Mouse (Mus musculus): ENCODE data around the gene Mogat2. TPM values are rescaled to one million over a fixed set of nuclear protein-coding genes. Genes with fewer than 3 reads are reported as not detected.

Mogat2 gene
- polyA plus RNA-seq, 1 experiment: 0.21 TPM

GRCm38 (mm10) chr7:99199451-99200175, 38.8 kb downstream of the Mogat2 start:
- 62% methylated on average over 9 of the region's 9 CpGs for WGBS
- DNase-seq (ENCODE audit: low read depth in 1 of 2, low spot score in 2 of 2): no peak
- H3K27me3 ChIP-seq (ENCODE audit: control insufficient read depth, insufficient read depth, low read length): no peaks in the 10 kb centered on the region

GRCm38 (mm10) chr7:99198811-99199210, 39.6 kb downstream of the Mogat2 start:
- Histone ChIP-seq H3K27me3 (ENCODE audit: control insufficient read depth, insufficient read depth, low read length) (no peaks in the 10 kb centered on the region), H3K4me3 (ENCODE audit: extremely low read depth, insufficient read depth, insufficient read length) (no peak overlapping the region), H3K27ac (ENCODE audit: insufficient read depth, low read length) (no peak overlapping the region), H3K36me3 (ENCODE audit: control insufficient read depth, insufficient read depth, low read length) (no peaks in the 10 kb centered on the region), H3K4me1 (ENCODE audit: control insufficient read depth, insufficient read depth, insufficient read length) (no peaks in the 10 kb centered on the region)
- WGBS: 91% methylated on average over 2 of the region's 2 CpGs
- TF ChIP-seq POLR2A (IDR thresholded peaks at IDR 0.05; ENCODE audit: low read depth, low read length) (no peak), CTCF (IDR thresholded peaks at IDR 0.05; ENCODE audit: extremely low read depth, insufficient read depth, insufficient read length, insufficient replicate concordance) (no peak)
- no peak for DNase-seq (ENCODE audit: low read depth in 1 of 2, low spot score in 2 of 2)

More at GRCm38 (mm10) chr7:99199451-99200175, 38.8 kb downstream of the Mogat2 start:
- H3K36me3 ChIP-seq (ENCODE audit: control insufficient read depth, insufficient read depth, low read length): no peaks in the 10 kb centered on the region
- H3K4me3 ChIP-seq (ENCODE audit: extremely low read depth, insufficient read depth, insufficient read length): no peak overlapping the region
- no peaks in the 10 kb centered on the region for H3K4me1 ChIP-seq (ENCODE audit: control insufficient read depth, insufficient read depth, insufficient read length)
- no peak overlapping the region for H3K27ac ChIP-seq (ENCODE audit: insufficient read depth, low read length)
- TF ChIP-seq CTCF (IDR thresholded peaks at IDR 0.05; ENCODE audit: extremely low read depth, insufficient read depth, insufficient read length, insufficient replicate concordance) (no peak), POLR2A (IDR thresholded peaks at IDR 0.05; ENCODE audit: low read depth, low read length) (no peak)

- 77% methylated on average over 2 of the region's 2 CpGs for WGBS
- Histone ChIP-seq H3K27me3 (ENCODE audit: control insufficient read depth, insufficient read depth, low read length) (no peaks in the 10 kb centered on the region), H3K4me3 (ENCODE audit: extremely low read depth, insufficient read depth, insufficient read length) (no peak overlapping the region), H3K4me1 (ENCODE audit: control insufficient read depth, insufficient read depth, insufficient read length) (no peaks in the 10 kb centered on the region), H3K27ac (ENCODE audit: insufficient read depth, low read length) (no peak overlapping the region), H3K36me3 (ENCODE audit: control insufficient read depth, insufficient read depth, low read length) (no peaks in the 10 kb centered on the region)
- DNase-seq (ENCODE audit: low read depth in 1 of 2, low spot score in 2 of 2): no peak
- TF ChIP-seq POLR2A (IDR thresholded peaks at IDR 0.05; ENCODE audit: low read depth, low read length) (no peak), CTCF (IDR thresholded peaks at IDR 0.05; ENCODE audit: extremely low read depth, insufficient read depth, insufficient read length, insufficient replicate concordance) (no peak)
These were observed 43.9 kb downstream of the Mogat2 start for GRCm38 (mm10) chr7:99194511-99194910.

- DNase-seq (ENCODE audit: low read depth in 1 of 2, low spot score in 2 of 2): no peak
- no peak overlapping the region for H3K4me3 ChIP-seq (ENCODE audit: extremely low read depth, insufficient read depth, insufficient read length)
- H3K4me1 ChIP-seq (ENCODE audit: control insufficient read depth, insufficient read depth, insufficient read length): no peaks in the 10 kb centered on the region
- WGBS: 85% methylated on average over 4 of the region's 4 CpGs
- H3K27ac ChIP-seq (ENCODE audit: insufficient read depth, low read length): no peak overlapping the region
- no peak for TF ChIP-seq CTCF (IDR thresholded peaks at IDR 0.05; ENCODE audit: extremely low read depth, insufficient read depth, insufficient read length, insufficient replicate concordance)
- no peak for TF ChIP-seq POLR2A (IDR thresholded peaks at IDR 0.05; ENCODE audit: low read depth, low read length)
- no peaks in the 10 kb centered on the region for H3K36me3 ChIP-seq (ENCODE audit: control insufficient read depth, insufficient read depth, low read length)
- no peaks in the 10 kb centered on the region for H3K27me3 ChIP-seq (ENCODE audit: control insufficient read depth, insufficient read depth, low read length)
These were observed 44.5 kb downstream of the Mogat2 start for GRCm38 (mm10) chr7:99193926-99194325.

- Histone ChIP-seq H3K4me1 (ENCODE audit: control insufficient read depth, insufficient read depth, insufficient read length) (no peaks in the 10 kb centered on the region), H3K4me3 (ENCODE audit: extremely low read depth, insufficient read depth, insufficient read length) (no peak overlapping the region), H3K27ac (ENCODE audit: insufficient read depth, low read length) (no peak overlapping the region), H3K27me3 (ENCODE audit: control insufficient read depth, insufficient read depth, low read length) (no peaks in the 10 kb centered on the region), H3K36me3 (ENCODE audit: control insufficient read depth, insufficient read depth, low read length) (no peaks in the 10 kb centered on the region)
- TF ChIP-seq POLR2A (IDR thresholded peaks at IDR 0.05; ENCODE audit: low read depth, low read length) (no peak), CTCF (IDR thresholded peaks at IDR 0.05; ENCODE audit: extremely low read depth, insufficient read depth, insufficient read length, insufficient replicate concordance) (no peak)
- no peak for DNase-seq (ENCODE audit: low read depth in 1 of 2, low spot score in 2 of 2)
These were observed 47.0 kb downstream of the Mogat2 start for GRCm38 (mm10) chr7:99191411-99191810.

GRCm38 (mm10) chr7:99189885-99190284, 48.5 kb downstream of the Mogat2 start:
- H3K27ac ChIP-seq (ENCODE audit: insufficient read depth, low read length): no peak overlapping the region
- WGBS: 46% methylated on average over 5 of the region's 5 CpGs
- H3K4me1 ChIP-seq (ENCODE audit: control insufficient read depth, insufficient read depth, insufficient read length): no peaks in the 10 kb centered on the region
- no peaks in the 10 kb centered on the region for H3K27me3 ChIP-seq (ENCODE audit: control insufficient read depth, insufficient read depth, low read length)
- H3K4me3 ChIP-seq (ENCODE audit: extremely low read depth, insufficient read depth, insufficient read length): no peak overlapping the region
- H3K36me3 ChIP-seq (ENCODE audit: control insufficient read depth, insufficient read depth, low read length): no peaks in the 10 kb centered on the region
- TF ChIP-seq POLR2A (IDR thresholded peaks at IDR 0.05; ENCODE audit: low read depth, low read length) (no peak), CTCF (IDR thresholded peaks at IDR 0.05; ENCODE audit: extremely low read depth, insufficient read depth, insufficient read length, insufficient replicate concordance) (no peak)
- DNase-seq (ENCODE audit: low read depth in 1 of 2, low spot score in 2 of 2): no peak

- Histone ChIP-seq H3K4me3 (ENCODE audit: extremely low read depth, insufficient read depth, insufficient read length) (no peak overlapping the region), H3K27ac (ENCODE audit: insufficient read depth, low read length) (no peak overlapping the region), H3K36me3 (ENCODE audit: control insufficient read depth, insufficient read depth, low read length) (no peaks in the 10 kb centered on the region), H3K4me1 (ENCODE audit: control insufficient read depth, insufficient read depth, insufficient read length) (peaks cover under 1% of the 10 kb centered on the region; the same call in 1 of the 2 replicates), H3K27me3 (ENCODE audit: control insufficient read depth, insufficient read depth, low read length) (no peaks in the 10 kb centered on the region)
- WGBS: 88% methylated on average over 6 of the region's 6 CpGs
- DNase-seq (ENCODE audit: low read depth in 1 of 2, low spot score in 2 of 2): no peak
- no peak for TF ChIP-seq CTCF (IDR thresholded peaks at IDR 0.05; ENCODE audit: extremely low read depth, insufficient read depth, insufficient read length, insufficient replicate concordance)
- TF ChIP-seq POLR2A (IDR thresholded peaks at IDR 0.05; ENCODE audit: low read depth, low read length): no peak
These were observed 49.8 kb downstream of the Mogat2 start for GRCm38 (mm10) chr7:99188630-99189029.

All from spleen, adult 2 months (tissue).